Mouse (Mus musculus) intestine, embryonic 15.5 days (tissue): ENCODE measurements around the gene Hand1. TPM values are rescaled to one million over a fixed set of nuclear protein-coding genes. Genes with fewer than 3 reads are reported as not detected.

Source experiments
- ATAC-seq: fragments of 200-750 bp; cut with Nextera tagmentation; 2 replicates; pipeline ENCODE4 v1.8.0; 2017; ENCODE audit warnings: moderate TSS enrichment, moderate library complexity
- H3K27ac ChIP-seq: fragments of 300-500 bp; sonication (generic); 2 replicates; pipeline ENCODE4 v1.5.1; 2015; ENCODE audit warnings: mild to moderate bottlenecking, inconsistent platforms
- H3K27me3 ChIP-seq: fragments of 300-500 bp; sonication (generic); replicated peaks from 2 replicates; pipeline ENCODE4 v1.6.1; 2015; ENCODE audit warnings: inconsistent platforms
- H3K36me3 ChIP-seq: fragments of 300-500 bp; sonication (generic); 2 replicates; pipeline ENCODE4 v1.6.1; 2015; ENCODE audit warnings: inconsistent platforms
- H3K4me1 ChIP-seq: fragments of 300-500 bp; sonication (generic); replicated peaks from 2 replicates; pipeline ENCODE4 v1.6.1; 2015; ENCODE audit warnings: inconsistent platforms
- H3K4me2 ChIP-seq: fragments of 300-500 bp; sonication (generic); replicated peaks from 2 replicates; pipeline ENCODE4 v1.6.1; 2015; ENCODE audit warnings: mild to moderate bottlenecking, inconsistent platforms
- H3K4me3 ChIP-seq: fragments of 300-500 bp; sonication (generic); replicated peaks from 2 replicates; pipeline ENCODE4 v1.5.1; 2015; ENCODE audit warnings: inconsistent platforms
- H3K9ac ChIP-seq: fragments of 300-500 bp; sonication (generic); 2 replicates; pipeline ENCODE4 v1.6.1; 2015; ENCODE audit warnings: inconsistent platforms
- H3K9me3 ChIP-seq: fragments of 300-500 bp; sonication (generic); 2 replicates; pipeline ENCODE4 v1.6.1; 2016; ENCODE audit warnings: inconsistent platforms
- WGBS: fragments of 180-500 bp; shearing (Covaris S2); methylation state at CpG from one replicate; pipeline ENCODE4 v1.1.7; 2015; 5-methylcytosine and 5-hydroxymethylcytosine counted together
- polyA plus RNA-seq: library from polyadenylated mRNA; unstranded; fragments of >200 nt; fragmentation: Nextera tagmentation; extraction: Ambion mirVana; gene quantifications from 2 replicates; pipeline ENCODE4 v1.2.1, GENCODE M21; 2015

The Hand1 gene
- polyA plus RNA-seq, 1 experiment from 2014 or later = 27.5 TPM

- Histone ChIP-seq H3K36me3 (no peaks in the 10 kb centered on the region), H3K4me2 (no peak overlapping the region), H3K4me3 (no peak overlapping the region), H3K27ac (no peak overlapping the region), H3K9me3 (no peaks in the 10 kb centered on the region), H3K27me3 (no peaks in the 10 kb centered on the region), H3K4me1 (peaks cover 3% of the 10 kb centered on the region; the same call in 1 of the 2 replicates), H3K9ac (no peak overlapping the region)
- ATAC-seq = no peak
- WGBS = 54% methylated on average over 6 of the region's 6 CpGs
These were observed 37.5 kb downstream of the Hand1 start for GRCm38 (mm10) chr11:57795086-57795485.

DNA sequence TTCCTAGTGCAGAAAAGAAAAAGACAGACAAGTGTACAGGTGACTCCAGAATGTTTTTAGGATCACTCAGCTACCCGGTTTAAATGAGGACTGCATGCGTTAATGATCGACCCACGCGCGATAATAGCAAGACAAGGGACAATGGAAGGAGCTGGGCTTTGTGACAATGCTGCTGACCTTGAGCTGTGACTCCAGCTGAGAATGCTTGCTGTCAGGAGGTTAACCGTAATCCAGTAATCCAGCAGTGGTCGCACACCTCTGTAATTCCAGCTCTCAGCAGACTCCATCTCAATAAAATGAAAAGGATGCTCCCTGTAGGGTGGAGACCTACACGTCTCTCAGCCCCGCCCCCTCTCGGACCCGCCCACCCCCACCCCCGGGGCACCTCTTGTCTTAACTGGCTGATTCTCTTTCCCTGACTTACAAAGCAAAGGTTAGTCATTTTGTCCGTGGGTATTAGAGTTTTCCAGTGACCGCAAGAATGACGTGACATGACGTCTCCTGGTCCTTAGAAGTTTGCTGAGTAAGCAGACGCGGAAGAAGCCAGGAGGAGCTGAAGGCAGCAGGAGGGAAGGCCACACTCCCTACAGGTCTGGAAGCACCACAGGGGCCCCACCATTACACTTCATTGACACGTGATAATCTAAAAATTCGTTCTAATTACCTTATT, 41.6 kb downstream of the Hand1 start:
- Histone ChIP-seq H3K4me2 (peak overlapping the region; percentile 19; the same call in 1 of the 2 replicates), H3K9ac (no peak overlapping the region), H3K27me3 (no peaks in the 10 kb centered on the region), H3K4me1 (peaks cover 2% of the 10 kb centered on the region; the same call in 1 of the 2 replicates), H3K27ac (no peak overlapping the region), H3K4me3 (no peak overlapping the region), H3K9me3 (no peaks in the 10 kb centered on the region), H3K36me3 (no peaks in the 10 kb centered on the region)
- ATAC-seq = peak; percentile 46; the same call in 1 of the 2 replicates
- 25% methylated on average over 21 of the region's 21 CpGs for WGBS

- no peaks in the 10 kb centered on the region for H3K9me3 ChIP-seq
- ATAC-seq = no peak
- no peaks in the 10 kb centered on the region for H3K27me3 ChIP-seq
- WGBS = 47% methylated on average over 3 of the region's 3 CpGs
- H3K4me3 ChIP-seq = no peak overlapping the region
- no peak overlapping the region for H3K27ac ChIP-seq
- H3K36me3 ChIP-seq = no peaks in the 10 kb centered on the region
- H3K4me2 ChIP-seq = no peak overlapping the region
- H3K9ac ChIP-seq = no peak overlapping the region
- peaks cover 2% of the 10 kb centered on the region; the same call in 1 of the 2 replicates for H3K4me1 ChIP-seq
These were observed 44.7 kb downstream of the Hand1 start for GRCm38 (mm10) chr11:57787913-57788312.

GRCm38 (mm10) chr11:57786616-57787418, 45.8 kb downstream of the Hand1 start:
- no peak for ATAC-seq
- no peak overlapping the region for H3K9ac ChIP-seq
- H3K36me3 ChIP-seq = no peaks in the 10 kb centered on the region
- H3K4me3 ChIP-seq = no peak overlapping the region
- no peak overlapping the region for H3K27ac ChIP-seq
- H3K27me3 ChIP-seq = no peaks in the 10 kb centered on the region
- H3K4me1 ChIP-seq = peaks cover 2% of the 10 kb centered on the region; the same call in 1 of the 2 replicates
- H3K4me2 ChIP-seq = no peak overlapping the region
- WGBS = 52% methylated on average over 18 of the region's 18 CpGs
- no peaks in the 10 kb centered on the region for H3K9me3 ChIP-seq

DNA sequence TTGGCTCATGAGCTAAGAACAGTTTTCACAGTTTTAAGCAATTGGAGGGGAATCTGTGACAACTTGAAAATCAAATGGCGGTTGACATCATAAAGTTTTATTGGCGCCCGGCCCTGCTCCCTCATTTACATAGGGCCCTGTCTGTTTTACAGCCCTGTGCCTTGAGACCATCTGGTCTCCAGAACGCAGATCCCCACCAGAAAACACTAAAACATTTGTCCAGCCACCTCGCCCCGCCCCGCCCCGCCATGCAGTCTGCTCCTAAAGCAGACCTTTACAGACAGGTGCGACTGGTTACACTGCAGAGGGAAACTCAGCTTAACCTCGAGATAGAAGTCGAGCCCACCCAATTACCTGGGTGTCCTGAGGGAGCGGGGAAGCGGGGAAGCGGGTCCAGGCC, 52.8 kb downstream of the Hand1 start:
- Histone ChIP-seq H3K36me3 (no peaks in the 10 kb centered on the region), H3K27ac (peak overlapping the region; percentile 79), H3K4me2 (no peak overlapping the region), H3K4me1 (peaks cover 9% of the 10 kb centered on the region; the same call in 1 of the 2 replicates), H3K4me3 (no peak overlapping the region), H3K9ac (no peak overlapping the region), H3K9me3 (no peaks in the 10 kb centered on the region), H3K27me3 (no peaks in the 10 kb centered on the region)
- peak; percentile 85 for ATAC-seq
- 50% methylated on average over 14 of the region's 14 CpGs for WGBS

Other genes starting within 250 kb of the Hand1 start
- 19.3 and 20.3 TPM in 2 replicates for gene Galnt10, start 187.4 kb downstream of the Hand1 start, polyA plus RNA-seq
- 11.2 and 12.0 TPM in 2 replicates for gene Sap30l, start 31.2 kb downstream of the Hand1 start, polyA plus RNA-seq
- 21.1 and 23.5 TPM in 2 replicates for gene Larp1, start 176.2 kb upstream of the Hand1 start, polyA plus RNA-seq